Mouse (Mus musculus): ENCODE results near the gene Rpl22.

GRCm38 (mm10) chr4:152290991-152291390, 34.6 kb upstream of the Rpl22 start:
- no peak for TF ChIP-seq CTCF (IDR thresholded peaks at IDR 0.05; ENCODE audit: insufficient read depth, low read length)
- no peak for TF ChIP-seq POLR2A (IDR thresholded peaks at IDR 0.05; ENCODE audit: borderline replicate concordance, extremely low read depth, low read depth, low read length)

Measured in lung, adult 2 months (tissue).